Mouse (Mus musculus) neural tube, embryonic 11.5 days (tissue): ENCODE measurements around the gene Rnf41. TPM values are rescaled to one million over a fixed set of nuclear protein-coding genes. Genes with fewer than 3 reads are reported as not detected.

Experiments
- ATAC-seq: fragments of 200-750 bp; cut with Nextera tagmentation; 2 replicates; pipeline ENCODE4 v1.8.0; 2017; ENCODE audit warnings: moderate number of reproducible peaks, mild to moderate bottlenecking, moderate TSS enrichment, moderate library complexity; ENCODE audit not compliant: insufficient read depth, low FRiP score, low TSS enrichment
- DNase-seq: peaks from one replicate; pipeline ENCODE4 v3.0.0-alpha.2; 2015; ENCODE audit warnings: low spot score
- H3K27ac ChIP-seq: fragments of 300-500 bp; sonication (generic); 2 replicates; pipeline ENCODE4 v1.5.1; 2014; ENCODE audit warnings: low read depth, mild to moderate bottlenecking, low read length
- H3K27me3 ChIP-seq: fragments of 300-500 bp; sonication (generic); 2 replicates; pipeline ENCODE4 v1.6.1; 2014; ENCODE audit warnings: mild to moderate bottlenecking, low read length, mixed read lengths; ENCODE audit not compliant: control insufficient read depth, insufficient read depth
- H3K36me3 ChIP-seq: fragments of 300-500 bp; sonication (generic); 2 replicates; pipeline ENCODE4 v1.6.1; 2014; ENCODE audit warnings: mild to moderate bottlenecking, low read length, moderate library complexity, mixed read lengths; ENCODE audit not compliant: control insufficient read depth, insufficient read depth
- H3K4me1 ChIP-seq: fragments of 300-500 bp; sonication (generic); 2 replicates; pipeline ENCODE4 v1.6.1; 2014; ENCODE audit warnings: low read length, mixed read lengths; ENCODE audit not compliant: control insufficient read depth, insufficient read depth
- H3K4me2 ChIP-seq: fragments of 300-500 bp; sonication (generic); 2 replicates; pipeline ENCODE4 v1.6.1; 2014; ENCODE audit warnings: low read depth, mild to moderate bottlenecking, moderate library complexity
- H3K4me3 ChIP-seq: fragments of 300-500 bp; sonication (generic); 2 replicates; pipeline ENCODE4 v1.5.1; 2014; ENCODE audit warnings: low read depth, low read length
- H3K9ac ChIP-seq: fragments of 300-500 bp; sonication (generic); 2 replicates; pipeline ENCODE4 v1.6.1; 2014; ENCODE audit warnings: mild to moderate bottlenecking, low read length
- H3K9me3 ChIP-seq: fragments of 300-500 bp; sonication (generic); 2 replicates; pipeline ENCODE4 v1.6.1; 2016; ENCODE audit warnings: low read length; ENCODE audit not compliant: control insufficient read depth
- WGBS: fragments of 180-500 bp; shearing (Covaris S2); extraction: QIAGEN DNeasy Blood & Tissue Kit; methylation state at CpG from one replicate; pipeline ENCODE4 v1.1.7; 2014; 5-methylcytosine and 5-hydroxymethylcytosine counted together
- polyA plus RNA-seq: library from polyadenylated mRNA; unstranded; fragments of >200 nt; fragmentation: Nextera tagmentation; extraction: Ambion mirVana; gene quantifications from 2 replicates; pipeline ENCODE4 v1.2.1, GENCODE M21; 2014

Gene Rnf41
- 43.5 and 46.8 TPM in 2 replicates for polyA plus RNA-seq

DNA sequence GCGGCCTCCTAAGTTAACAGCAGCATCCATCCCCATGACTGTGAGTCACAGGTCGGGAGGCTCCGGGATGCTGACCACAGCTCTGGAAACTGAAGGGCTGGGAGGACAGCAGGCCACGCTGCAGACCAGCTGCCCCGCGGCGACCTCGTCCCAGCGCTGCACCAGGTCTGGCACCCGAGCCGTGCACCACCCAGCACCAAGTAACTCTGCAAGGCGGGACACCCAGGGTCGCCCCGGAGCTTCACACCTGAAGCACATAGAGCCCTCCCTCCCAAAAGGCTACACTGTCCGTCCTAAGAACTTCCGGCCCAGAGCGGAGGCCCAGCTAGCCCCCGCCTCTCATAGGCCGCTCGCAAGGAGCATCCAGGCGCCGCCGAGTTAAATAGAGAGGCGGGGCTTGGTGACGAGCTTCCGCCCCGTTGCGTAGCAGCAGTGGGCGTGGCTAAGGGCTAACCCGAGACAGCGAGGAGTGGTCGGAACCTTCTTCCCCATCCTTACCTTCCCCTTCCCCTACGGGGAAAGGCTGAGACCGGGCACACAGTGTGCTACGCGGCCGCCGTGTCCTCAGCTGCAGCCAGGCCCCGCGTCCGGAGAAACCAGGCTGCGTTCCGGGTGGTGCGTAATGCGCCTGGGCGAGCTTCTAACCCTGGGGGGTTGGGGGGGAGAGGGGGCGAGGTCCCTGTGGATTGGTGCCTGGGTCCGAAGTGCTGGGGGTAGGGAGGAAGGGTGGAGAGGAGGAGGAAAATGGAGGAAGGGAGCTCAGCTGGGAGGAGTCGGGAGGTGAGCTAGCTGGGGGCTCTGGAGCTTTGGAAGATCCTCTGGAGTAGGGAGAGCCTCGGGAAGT, at the start of gene Rnf41, which contains the start of gene Nabp2:
Rnf41 (plus strand) TSS at position 447 of the 844 bp plus-strand sequence.
Nabp2 (minus strand) TSS at position 282 of the 844 bp plus-strand sequence.
- H3K36me3 ChIP-seq: peaks cover 7% of the 10 kb centered on the region; the same call in 1 of the 2 replicates

DNA sequence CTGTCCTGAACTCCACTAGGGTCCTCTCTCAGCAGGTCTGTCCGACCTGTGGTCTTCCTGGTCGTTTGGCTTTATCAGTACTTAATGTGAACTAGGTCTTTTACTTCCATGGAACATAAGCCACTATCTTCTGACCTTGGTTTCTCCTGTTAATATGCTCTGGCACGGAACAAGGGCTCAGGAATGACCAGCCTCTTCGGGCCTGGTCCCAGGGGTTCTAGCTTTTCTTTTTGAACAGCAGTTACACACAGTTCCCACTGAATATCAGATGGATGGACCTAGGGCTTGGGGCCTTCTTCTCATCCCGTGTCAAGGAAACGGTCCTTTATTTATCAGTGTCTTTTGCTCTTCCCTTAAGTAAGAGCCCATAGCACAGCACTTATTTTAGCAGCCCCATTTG, 49.6 kb upstream of the Rnf41 start:
- Histone ChIP-seq H3K9ac (no peak overlapping the region), H3K27ac (no peak overlapping the region), H3K27me3 (no peaks in the 10 kb centered on the region), H3K4me2 (no peak overlapping the region), H3K4me3 (no peak overlapping the region), H3K9me3 (no peaks in the 10 kb centered on the region), H3K4me1 (no peaks in the 10 kb centered on the region), H3K36me3 (peaks cover 27% of the 10 kb centered on the region)
- ATAC-seq: no peak
- DNase-seq: no peak
- WGBS: 89% methylated on average over 6 of the region's 6 CpGs

More for the DNA sequence above, at the start of gene Rnf41, which contains the start of gene Nabp2:
- Histone ChIP-seq H3K4me3 (peak within 1 kb of the TSS; percentile 92), H3K27ac (peak within 1 kb of the TSS; percentile 76), H3K9ac (peak within 1 kb of the TSS; percentile 84), H3K4me2 (peak within 1 kb of the TSS; percentile 91), H3K4me1 (peaks cover 23% of the 10 kb centered on the region), H3K27me3 (no peaks in the 10 kb centered on the region), H3K9me3 (no peaks in the 10 kb centered on the region)
- ATAC-seq (peak; percentile 87), DNase-seq (peak; percentile 99)
- 0% methylated on average over 42 of the region's 50 CpGs for WGBS

DNA sequence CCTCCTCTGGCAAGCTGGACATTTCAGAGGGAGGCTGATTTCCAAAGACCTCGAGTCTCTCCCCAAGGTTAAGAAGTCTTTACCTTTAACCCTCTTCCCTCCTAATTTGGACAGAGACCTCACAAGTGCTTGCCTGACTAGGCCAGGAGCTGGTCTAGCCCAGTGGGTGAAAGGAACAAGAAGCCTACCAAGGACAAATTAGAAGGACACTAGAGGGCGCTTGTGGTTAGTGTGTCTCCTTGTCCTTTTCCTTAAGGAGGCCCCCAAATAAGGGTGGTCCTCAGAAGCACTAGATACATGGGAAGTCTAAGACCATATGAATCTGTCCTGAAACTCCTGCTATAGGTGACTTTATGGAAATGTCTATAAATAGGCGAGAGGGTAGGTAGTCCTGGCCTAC, 48.9 kb upstream of the Rnf41 start:
- no peak overlapping the region for H3K4me2 ChIP-seq
- 52% methylated on average over 3 of the region's 3 CpGs for WGBS
- no peaks in the 10 kb centered on the region for H3K9me3 ChIP-seq
- DNase-seq: peak; percentile 51
- H3K27me3 ChIP-seq: no peaks in the 10 kb centered on the region
- H3K4me3 ChIP-seq: no peak overlapping the region
- no peak overlapping the region for H3K27ac ChIP-seq
- no peak for ATAC-seq
- H3K9ac ChIP-seq: no peak overlapping the region
- peaks cover 27% of the 10 kb centered on the region for H3K36me3 ChIP-seq
- H3K4me1 ChIP-seq: no peaks in the 10 kb centered on the region

DNA sequence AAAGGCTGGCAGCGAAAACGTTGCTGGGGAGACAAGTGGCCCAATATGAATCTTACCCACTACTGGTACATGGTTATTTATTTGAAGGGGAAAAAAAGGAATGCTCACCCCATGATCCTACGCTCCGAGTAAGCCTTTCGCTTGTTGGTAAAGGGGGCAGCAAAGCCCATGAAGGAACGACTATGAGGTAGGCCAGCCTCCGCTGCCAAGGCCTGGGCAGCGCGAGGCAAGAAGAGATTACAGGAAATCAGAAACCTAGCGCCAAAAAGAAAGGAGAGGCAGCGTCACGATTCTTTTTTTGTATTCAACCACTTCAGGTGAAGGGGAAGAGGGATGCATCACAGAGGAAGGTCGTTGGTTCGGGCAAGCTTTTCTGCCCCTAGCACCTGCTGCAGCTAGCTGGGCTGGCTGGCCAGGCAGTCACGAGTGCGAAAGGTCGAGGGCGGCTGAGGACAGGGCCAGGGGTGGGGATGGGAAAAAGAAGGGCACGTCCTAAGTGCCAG, 43.5 kb upstream of the Rnf41 start:
- Histone ChIP-seq H3K9ac (peak overlapping the region; percentile 70), H3K27me3 (no peaks in the 10 kb centered on the region), H3K4me1 (no peaks in the 10 kb centered on the region), H3K4me3 (peak overlapping the region; percentile 67), H3K9me3 (no peaks in the 10 kb centered on the region), H3K4me2 (peak overlapping the region; percentile 88), H3K27ac (peak overlapping the region; percentile 88), H3K36me3 (peaks cover 5% of the 10 kb centered on the region; the same call in 1 of the 2 replicates)
- 21% methylated on average over 19 of the region's 19 CpGs for WGBS
- DNase-seq (no peak), ATAC-seq (no peak)

DNA sequence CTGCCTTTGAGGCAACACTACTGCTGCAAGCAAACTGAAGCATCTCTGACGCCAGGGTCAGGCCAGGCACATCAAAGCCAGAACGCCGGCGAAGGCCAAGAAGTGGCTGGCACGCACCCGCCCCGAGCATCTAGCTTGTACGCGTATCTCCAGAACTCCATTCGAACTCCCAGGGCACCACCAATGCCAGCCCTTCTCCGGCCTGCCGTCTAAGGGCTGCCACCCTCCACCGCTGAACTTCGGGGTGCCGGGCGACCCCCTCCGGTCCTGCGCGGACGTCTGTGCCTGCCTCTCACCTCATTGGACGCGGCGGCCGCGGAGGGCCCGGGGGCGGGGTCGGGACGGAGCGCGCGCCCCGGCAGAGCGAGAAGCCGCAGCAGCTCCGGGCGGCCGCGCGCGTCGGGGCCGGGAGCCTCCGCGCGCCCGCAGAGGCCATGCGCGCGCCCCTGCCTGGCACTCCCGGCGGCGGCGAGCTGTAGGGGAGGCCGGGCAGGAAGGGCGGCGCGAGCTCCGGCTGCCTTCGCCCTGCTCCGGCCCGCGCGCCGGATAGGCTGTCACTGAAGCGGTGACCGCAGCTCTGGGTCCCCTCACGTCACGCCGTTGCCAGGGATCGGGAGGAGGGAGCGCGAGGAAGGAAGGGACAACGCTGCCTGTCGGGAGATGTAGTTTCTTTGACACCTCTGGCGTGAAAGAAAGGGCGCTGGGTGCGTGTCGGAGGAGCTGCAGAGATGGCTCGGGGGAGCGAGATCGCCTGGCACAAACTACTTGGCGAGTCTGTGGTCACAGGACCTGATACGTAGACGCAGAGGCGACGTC, 42.8 kb upstream of the Rnf41 start, which contains the start of gene Coq10a:
Coq10a (minus strand) TSS at position 596 of the 816 bp plus-strand sequence.
- Histone ChIP-seq H3K4me1 (no peaks in the 10 kb centered on the region), H3K36me3 (0 out of 2 replicates have a peak, but pooled peaks cover 4% of the 10 kb centered on the region), H3K27me3 (no peaks in the 10 kb centered on the region), H3K9me3 (no peaks in the 10 kb centered on the region), H3K4me3 (peak within 1 kb of the TSS; percentile 67), H3K9ac (peak within 1 kb of the TSS; percentile 70), H3K4me2 (peak within 1 kb of the TSS; percentile 88), H3K27ac (peak within 1 kb of the TSS; percentile 88)
- ATAC-seq (peak; percentile 92), DNase-seq (peak; percentile 92)
- WGBS: under 1% methylated on average over 86 of the region's 87 CpGs

DNA sequence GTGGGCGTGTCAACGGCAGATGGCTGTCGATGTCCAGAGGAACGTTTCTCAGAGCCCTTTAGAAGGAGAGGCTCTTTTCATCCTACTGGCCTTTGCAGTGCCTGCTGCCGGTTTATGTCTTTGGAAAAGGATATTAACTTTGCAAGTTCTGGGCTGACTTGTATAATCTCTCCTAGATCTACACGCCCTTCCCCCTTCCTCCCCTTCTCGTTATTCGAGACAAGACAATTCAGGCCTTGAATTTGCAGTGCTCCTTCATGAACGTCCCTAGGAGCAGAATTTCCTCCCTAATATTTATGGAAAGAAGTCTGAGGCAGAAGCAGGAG, 42.3 kb upstream of the Rnf41 start:
- Histone ChIP-seq H3K4me3 (peak overlapping the region; percentile 67), H3K27ac (peak overlapping the region; percentile 88), H3K36me3 (0 out of 2 replicates have a peak, but pooled peaks cover 3% of the 10 kb centered on the region), H3K9ac (peak overlapping the region; percentile 70), H3K4me1 (no peaks in the 10 kb centered on the region), H3K4me2 (peak overlapping the region; percentile 88), H3K9me3 (no peaks in the 10 kb centered on the region), H3K27me3 (no peaks in the 10 kb centered on the region)
- DNase-seq: no peak
- 6% methylated on average over 9 of the region's 9 CpGs for WGBS
- no peak for ATAC-seq

DNA sequence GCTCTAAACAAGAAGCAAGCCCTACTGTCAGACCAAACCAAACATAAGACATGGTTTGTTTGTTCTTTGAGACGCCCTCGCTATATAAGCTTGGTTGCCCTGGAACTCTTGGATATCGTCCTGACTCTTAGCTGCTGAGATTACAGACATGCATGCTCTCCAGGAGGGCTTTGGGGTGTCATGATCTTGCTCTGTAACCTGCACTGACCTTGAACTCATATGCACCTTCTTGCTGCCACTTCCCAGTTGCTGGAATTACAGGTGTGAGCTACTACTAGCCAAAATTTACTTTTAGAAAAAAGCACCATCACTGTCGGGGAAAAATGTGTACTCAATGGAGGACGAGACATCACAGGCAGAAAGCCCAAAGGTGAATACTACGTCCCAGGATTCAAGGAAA, 41.9 kb upstream of the Rnf41 start:
- Histone ChIP-seq H3K4me3 (peak overlapping the region; percentile 67; the same call in 1 of the 2 replicates), H3K4me1 (no peaks in the 10 kb centered on the region), H3K27ac (peak overlapping the region; percentile 88; the same call in 1 of the 2 replicates), H3K4me2 (peak overlapping the region; percentile 88), H3K27me3 (no peaks in the 10 kb centered on the region), H3K36me3 (0 out of 2 replicates have a peak, but pooled peaks cover 3% of the 10 kb centered on the region), H3K9me3 (no peaks in the 10 kb centered on the region), H3K9ac (peak overlapping the region; percentile 70)
- ATAC-seq (no peak), DNase-seq (no peak)
- WGBS: 83% methylated on average over 6 of the region's 6 CpGs

DNA sequence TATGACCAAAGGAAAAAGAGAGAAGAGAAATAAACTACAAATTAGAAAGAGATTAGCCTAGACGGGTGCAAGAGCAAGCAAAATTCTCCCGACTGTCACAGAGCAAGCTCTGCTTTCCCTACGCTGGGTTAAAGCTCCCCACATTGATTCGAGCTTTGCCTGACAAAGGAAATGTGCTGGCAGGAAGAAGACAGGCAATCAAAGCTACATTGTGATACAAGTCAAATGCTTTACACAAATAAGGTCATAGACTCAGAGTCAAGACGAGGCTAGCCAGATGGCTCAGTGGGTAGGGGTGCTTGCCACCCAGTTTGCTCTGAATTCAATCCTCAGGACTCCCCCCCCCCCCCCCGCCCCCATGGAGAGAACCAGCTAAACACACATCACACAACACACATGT, 41.4 kb upstream of the Rnf41 start:
- no peaks in the 10 kb centered on the region for H3K9me3 ChIP-seq
- H3K4me2 ChIP-seq: no peak overlapping the region
- no peak overlapping the region for H3K9ac ChIP-seq
- no peak overlapping the region for H3K27ac ChIP-seq
- DNase-seq (no peak), ATAC-seq (no peak)
- H3K4me1 ChIP-seq: no peaks in the 10 kb centered on the region
- no peak overlapping the region for H3K4me3 ChIP-seq
- H3K27me3 ChIP-seq: no peaks in the 10 kb centered on the region
- 0 out of 2 replicates have a peak, but pooled peaks cover under 1% of the 10 kb centered on the region for H3K36me3 ChIP-seq
- WGBS: 60% methylated on average over 5 of the region's 6 CpGs
